Mouse (Mus musculus) kidney, postnatal 25 days (tissue): ENCODE data around the gene Prss22.

Source experiments
- DNase-seq, 2 experiments: peaks; one replicate each; pipeline ENCODE4 v3.0.0; 2021; ENCODE audit warnings: mixed read lengths in 2 of 2

Prss22 gene

DNA sequence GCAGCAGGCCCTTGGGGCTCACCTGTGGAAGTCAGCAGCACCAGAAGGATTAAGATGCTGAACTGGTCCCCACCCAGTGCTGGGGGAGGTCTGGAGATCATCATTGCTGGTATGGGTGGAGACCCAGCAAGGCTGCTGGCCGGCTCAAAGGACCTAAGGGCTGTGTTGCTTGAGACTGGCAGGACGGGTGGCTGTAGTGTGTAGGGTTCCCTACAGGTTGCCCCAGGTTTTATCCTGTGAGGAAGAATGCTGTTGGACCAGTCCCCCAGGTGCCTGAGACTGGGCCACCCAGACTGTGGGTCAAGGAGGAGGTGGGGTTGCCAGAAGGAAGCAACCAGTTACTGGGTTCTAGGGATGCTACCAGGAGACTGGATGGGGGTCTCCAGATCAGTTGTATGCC is at the start of gene Prss22:
Prss22 (minus strand) TSS at position 200 of the 400 bp plus-strand sequence.
- DNase-seq: no peak

DNA sequence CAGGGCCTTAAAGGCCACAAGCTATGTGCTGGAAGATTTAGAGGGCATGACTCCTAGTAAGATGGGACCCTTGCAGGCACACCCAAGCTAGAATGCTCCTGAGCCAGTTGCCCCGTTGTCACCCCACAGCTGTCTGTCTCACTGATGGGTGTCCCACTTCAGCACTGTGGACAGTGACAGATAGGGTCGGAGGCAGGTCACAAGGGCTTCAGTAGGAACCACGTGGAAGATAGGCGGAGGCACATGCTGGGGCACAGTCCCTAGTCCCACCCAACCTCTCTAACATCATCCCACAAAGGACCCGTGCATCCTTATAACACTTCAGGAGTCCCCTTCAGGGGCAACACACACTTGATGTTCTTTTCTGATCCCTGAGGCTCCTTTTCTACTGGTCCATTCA is 48.1 kb upstream of the Prss22 start:
- DNase-seq: no peak

DNA sequence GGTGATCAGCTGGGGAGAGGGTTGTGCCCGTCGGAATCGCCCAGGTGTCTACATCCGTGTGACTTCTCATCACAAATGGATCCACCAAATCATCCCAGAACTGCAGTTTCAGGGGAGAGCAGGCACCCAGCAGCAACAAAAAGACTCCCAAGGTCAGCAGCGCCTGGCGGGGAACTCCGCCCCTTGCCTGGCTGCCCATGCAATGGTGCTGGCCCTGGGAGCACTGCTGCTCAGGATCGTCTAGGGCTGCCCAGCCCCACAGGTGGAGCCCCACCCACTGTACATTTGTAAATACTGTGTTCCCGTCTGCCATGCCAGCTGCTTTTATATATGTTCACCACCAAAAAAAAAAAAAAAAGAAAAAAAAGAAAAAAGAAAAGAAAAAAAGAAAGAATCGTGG is 47.7 kb upstream of the Prss22 start:
- no peak for DNase-seq

DNA sequence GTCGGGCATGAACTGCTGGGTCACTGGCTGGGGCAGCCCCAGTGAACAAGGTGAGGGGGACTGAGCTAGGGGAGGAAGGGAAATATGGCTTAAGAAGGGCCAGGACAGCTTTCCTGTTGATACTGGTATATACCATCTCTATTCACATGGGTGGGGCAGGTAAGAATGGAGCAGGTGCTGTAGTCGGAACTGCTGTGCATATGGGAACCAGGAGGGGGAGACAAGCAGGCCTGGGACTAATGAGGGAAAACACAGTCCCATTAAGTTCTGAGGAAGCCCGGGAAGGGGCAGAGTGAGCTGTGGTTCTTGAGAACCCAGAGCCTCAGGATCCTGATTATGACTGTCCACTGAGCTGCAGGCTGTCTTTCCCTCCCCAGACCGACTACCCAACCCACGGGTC is 46.6 kb upstream of the Prss22 start:
- no peak for DNase-seq

DNA sequence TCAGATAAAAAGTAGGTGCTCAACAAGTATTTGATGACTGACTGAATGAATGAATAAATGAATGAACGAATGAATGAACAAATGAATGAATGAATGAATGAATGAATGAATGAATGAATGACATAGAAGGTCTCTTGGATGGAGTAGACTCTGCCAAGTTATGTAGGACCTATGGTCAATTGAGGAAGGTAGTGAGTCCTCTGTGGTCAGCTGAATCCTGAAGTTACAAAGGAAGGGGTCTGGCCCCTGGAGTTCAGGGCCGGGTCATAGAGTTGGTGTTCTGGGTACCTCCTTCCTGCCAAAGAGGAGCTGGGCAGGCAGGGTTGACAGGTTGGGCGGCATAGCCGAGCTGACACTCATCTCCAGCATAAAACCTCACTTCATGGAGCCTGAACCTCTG is 39.9 kb upstream of the Prss22 start, which contains the start of gene Prss27:
Prss27 (plus strand) TSS at position 301 of the 400 bp plus-strand sequence.
- DNase-seq: no peak

DNA sequence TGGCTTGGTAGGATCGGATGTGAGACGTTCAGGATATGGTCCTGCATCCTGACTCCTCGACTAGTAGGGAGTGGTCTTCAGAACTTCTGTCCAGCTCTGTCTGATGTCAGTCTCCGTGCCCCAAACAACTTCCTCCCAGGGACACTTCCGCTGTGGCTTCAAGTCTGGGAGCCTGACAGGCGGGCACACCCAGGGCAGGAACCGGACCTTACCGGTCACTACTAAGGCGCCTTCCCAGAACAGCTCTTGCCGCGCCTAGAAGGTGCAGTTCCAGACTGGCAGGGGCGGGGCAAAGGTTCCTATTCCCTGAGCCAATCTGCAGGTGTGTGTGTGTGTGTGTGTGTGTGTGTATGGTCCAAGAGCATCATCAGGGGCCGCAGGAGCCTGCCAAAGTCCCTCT is 39.5 kb upstream of the Prss22 start:
- DNase-seq: no peak

DNA sequence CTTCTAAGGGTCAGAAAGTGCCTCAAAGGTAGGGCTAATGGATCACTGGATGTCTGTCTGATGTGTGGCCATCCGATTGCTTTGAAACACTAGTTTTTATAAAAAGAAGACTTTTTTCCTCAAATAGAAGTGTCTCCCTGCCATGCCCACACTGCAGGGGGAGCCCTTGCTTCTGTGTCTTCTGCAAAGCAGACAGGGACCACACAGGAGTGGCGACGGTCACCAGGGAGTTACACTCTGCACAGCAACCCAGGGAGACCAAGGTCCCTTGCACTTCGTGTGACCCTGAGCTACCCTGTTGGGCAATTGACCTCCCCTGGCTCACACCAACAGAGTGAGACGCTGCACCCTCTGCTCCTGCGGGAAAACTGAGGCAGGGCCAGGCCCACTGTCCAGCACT is 39.1 kb upstream of the Prss22 start:
- DNase-seq: no peak

DNA sequence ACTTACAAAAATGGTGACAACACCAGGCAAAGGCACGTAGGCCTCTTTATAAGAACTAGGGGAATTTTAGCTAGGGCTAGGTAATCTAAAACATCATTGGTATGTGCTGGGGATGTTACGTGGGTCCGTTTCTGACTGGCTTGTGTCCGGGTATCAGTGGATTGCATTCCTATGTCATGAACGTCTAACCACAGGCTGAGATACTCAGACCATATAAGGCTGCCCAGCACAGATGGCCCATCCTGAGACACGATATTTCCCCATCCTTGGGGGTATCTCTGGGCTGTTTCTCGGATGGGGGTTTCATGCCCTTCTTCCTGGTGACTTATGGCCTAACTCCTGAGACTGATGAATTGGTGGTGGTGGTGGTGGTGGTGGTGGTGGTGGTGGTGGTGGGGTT is 37.2 kb upstream of the Prss22 start:
- no peak for DNase-seq

DNA sequence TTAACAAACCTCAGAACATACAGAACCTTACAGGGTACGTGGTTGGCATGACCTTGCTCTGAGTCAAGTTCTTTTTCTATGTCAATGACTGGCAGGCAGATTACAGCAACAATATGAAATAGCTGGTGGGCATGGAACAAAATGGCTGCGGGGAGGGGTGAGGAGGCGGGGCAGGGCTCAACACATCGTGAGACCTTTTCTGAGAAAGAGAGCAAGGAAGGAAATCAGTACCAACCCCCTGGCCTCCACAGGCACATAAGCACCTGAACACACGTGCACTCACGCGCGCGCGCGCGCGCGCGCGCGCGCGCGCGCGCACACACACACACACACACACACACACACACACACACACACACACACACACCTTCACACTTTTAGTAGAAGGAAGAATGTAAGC is 32.7 kb upstream of the Prss22 start:
- no peak for DNase-seq

DNA sequence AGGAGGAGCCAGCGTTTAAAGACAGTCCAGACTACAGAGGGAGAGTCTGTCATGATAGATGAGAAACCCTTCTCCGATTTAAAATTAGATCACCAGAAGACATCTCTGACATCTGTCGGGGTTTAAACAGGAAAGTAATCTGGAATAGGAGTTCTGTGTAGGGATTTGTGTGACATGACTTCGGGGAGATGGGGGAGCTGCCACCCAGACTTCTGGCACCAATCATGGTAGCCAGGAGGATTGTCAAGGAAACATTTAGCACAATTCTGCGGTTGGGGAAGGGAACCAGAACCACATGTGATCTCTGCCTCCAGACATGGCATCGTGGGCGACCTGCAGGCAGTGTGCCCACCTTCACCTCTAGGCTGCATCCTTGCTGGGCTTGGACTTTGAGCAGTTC is 31.6 kb upstream of the Prss22 start:
- DNase-seq: no peak

DNA sequence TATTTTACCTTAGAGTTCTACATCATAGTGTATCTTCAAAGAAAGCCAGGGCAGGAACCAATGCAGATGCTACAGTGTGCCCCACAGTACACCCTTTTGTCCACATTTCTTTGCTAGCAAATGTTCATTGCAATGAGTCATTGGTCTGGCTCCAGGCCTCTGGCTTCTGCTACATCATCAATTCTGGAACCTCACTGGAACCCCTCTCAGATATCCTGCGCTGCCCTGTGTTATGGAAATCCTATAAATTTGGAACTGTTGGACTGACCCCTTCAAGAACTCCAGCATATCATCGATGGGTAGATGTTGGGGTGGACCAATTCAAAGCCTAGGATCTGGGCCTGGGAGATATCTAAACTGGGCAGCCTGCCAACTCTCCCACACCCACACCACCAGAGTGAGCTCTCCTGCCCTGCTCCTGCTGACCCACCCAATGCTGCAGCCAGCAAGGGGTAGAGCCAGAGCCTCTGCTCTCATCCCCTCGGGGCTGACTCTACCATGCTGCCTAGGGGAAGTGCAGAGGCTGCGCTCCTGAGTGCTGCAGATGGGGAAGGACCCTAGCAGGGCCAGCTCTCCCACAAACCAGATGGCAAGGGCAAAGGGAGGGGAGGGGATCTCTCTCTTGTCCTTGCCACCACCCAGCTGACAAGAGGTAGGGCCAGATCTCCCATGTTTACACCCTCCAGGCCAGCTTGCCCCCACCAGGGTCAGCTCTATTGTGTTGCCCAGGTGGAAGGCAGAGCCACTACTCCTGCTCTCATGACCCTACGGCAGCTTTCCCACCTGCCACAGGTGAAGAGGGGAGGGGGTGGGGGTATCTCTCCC is 23.7 kb upstream of the Prss22 start:
- no peak for DNase-seq

DNA sequence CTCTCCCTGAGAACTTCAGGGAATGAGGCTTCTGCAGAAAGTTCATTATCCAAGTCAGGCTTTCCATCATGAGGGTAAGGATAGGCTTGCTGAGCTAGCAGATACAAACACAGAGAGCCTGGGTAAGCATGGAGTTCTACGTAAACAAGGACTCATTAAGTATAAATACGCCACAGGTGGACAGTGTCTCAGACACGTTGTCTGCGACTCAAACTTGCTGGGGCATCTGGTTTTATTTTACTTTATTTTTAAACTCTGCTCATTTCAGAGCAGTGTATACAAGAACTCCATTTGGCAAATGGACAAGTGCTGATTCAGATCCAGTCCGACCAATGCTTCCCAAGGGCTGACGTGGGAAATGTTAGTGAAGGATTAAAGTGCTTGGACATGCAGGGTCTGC is 22.8 kb upstream of the Prss22 start:
- DNase-seq: no peak

DNA sequence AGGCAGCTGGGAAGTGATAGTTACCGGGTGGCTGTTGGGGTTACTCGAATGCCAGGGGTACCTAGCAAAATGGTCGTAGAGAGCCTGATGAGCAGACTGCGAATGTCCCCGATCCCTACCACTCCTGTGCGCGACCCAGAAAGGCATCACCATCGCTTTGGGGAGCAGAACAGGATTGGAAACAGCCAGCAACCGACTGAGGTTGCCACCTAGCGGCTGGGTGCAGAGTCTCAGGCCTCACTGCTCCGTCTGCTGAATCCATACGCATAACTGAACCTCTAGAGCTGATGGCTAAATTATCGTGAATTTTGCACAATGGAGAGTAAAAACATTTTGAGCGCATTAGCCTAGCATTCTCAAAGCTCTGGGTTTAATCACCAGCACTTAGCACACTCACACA is 17.8 kb upstream of the Prss22 start:
- DNase-seq: peak in 1 of 2 experiments; percentile 32

DNA sequence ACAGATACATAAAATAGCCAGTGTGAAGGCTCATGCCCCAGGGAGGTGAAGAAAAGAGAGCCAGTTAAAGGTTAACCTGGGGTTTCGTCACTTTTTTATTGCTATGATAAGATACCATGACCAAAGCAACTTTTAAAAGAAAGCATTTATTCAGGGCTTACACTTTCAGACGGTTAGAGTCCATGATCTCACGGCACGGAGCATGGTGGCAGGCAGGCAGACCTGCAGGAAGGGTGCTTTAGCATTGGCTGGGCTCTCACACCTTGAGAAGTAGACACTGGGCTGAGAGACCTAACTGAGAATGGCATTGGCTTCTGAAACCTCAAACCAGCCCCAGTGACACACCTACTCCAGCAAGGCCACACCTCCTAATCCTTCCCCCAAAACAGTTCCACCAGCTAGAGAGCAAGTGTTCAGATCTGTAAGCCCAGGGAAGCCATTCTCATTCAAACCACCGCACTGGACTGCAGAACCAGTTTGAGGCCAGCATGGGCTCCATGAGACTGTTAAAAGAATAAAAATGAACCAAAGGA is 16.6 kb upstream of the Prss22 start:
- no peak for DNase-seq

DNA sequence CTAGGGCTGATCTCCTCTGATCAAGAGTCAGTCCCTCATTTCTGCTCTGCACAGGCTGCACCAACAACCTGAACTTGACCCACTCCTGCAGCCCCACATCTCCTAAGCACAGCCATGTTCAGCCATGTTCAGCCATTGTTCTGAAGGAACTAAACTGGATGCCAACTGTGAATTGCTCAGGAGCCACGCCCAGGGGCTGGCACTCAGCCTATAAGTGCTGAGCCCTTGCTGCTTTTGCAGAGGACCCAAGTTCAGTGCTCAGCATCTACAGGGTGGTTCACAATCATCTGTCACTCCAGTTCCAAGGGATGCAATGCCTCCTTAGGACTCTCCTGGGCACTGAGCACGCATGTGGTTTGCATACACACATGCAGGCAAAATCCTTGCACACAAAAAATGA is 15.0 kb upstream of the Prss22 start:
- no peak for DNase-seq

DNA sequence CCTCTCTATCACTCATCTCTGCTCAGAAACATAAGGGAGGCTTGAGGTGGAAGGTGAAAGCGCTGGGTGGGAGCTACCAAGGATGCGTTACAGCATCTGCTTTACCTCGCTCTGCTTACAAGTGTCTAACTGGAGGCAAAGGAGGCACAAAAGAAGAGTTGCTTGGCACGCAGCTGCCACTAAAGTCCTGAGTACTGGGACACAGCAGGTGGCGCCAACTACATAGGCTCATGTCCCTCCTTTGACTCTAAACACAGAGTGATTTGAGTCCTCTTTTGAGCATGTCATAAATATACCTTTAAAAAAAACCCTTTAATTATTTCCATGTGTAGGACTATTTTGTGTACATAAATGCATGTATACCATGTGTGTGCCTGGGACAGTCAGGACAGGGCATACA is 11.7 kb upstream of the Prss22 start:
- DNase-seq: peak in 1 of 2 experiments; percentile 20

DNA sequence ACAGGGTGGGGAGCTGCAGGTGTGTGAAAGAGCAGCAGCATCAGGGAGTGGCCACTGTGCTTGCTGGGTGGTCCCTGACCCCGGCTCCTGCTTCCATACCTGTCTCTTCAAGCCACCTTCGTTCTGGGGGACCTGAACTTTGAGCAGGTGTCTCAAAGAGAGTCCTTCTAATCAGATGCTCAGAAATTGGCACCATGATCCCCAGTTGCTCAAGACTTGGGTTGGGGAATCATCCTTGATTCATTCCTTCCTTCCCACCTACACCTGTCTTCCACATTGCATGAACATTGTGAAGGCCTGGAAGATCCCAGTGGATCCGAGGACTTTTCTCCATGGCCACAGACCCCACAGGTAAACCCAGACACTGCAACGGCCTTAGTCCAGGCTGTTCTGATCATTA is 10.2 kb upstream of the Prss22 start:
- no peak for DNase-seq

DNA sequence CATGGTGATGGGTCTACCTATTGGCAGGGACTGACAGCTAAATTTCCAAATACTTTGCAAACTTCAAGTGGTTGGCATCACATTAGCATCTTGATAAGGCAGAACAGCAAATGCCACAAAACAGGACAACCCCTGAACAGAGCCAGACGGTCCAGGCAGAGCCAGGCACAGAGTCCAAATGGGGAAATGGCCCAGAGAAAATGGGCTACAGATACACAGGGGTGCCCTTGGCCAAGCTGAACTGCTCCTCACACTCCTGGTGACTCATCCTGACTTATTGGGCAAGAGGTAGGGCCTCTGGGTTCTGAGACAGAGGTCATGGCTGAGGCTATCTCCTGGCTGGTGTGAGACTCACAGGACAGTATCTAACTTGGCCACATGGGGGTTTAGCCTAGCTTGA is 9.5 kb upstream of the Prss22 start:
- no peak for DNase-seq

DNA sequence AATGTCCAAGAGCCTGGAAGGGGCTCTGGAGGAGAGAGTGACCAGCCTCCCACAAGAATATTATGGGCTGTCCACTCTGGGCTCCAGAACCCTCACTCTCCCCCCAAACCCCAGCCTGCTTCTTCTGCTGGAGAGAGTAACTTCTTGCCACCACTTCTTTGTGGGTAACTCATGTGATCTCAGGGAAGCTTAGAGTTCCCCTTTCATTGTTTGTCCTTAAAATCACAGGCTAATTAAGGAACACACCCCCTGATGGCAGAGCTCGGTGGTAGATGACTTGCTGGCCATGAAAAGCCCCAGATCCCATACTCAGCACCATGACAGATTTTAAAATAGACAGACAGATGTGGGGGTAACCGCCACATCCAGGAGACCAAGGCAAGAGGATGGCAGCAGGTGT is 9.0 kb upstream of the Prss22 start:
- no peak for DNase-seq

DNA sequence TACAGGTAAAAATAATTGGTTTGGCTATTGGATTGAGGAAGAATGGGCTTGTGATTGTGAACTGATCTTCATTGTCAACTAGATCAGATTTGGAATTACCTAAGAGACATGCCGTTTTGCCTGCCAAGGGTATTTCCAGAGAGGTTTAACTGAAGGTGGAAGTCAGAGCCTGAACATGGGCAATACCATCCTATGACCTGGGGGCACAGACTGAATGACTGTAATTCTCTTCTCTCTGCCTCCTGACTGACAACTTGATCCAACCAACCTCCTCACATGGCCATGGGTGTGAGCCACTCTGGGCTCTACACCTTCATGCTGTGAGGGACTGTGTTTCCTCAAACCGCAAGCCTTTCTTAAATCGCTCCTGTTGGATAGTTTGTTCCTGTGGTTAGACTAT is 7.1 kb upstream of the Prss22 start:
- no peak for DNase-seq

DNA sequence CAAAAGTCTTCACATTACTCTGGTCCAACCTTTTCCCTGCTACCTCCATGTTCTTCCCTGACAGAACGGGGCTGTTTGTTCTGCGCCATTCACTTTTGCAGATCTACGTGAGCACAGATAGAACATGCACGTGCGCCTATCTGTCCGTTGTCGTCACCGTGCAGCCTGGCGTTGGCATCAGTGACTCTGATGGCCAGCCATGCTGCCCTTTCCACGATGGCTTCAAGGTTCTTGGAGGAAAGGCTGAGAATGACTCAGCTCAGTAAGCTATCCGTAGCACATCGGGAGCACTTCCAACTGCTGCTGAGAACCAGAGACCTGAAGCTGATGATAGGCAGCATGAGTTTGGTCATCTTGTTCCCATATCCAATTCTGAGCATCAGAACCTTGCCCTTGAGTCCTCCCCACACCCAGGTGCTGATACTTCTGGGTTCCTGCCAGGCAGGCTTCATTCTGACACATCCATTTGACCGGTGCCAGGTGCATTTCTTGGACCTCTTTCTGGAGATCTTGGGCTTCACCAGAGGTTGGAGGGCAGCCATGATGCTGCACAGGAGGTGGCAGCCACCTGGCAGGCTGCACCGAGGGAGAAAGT is 6.3 kb upstream of the Prss22 start:
- DNase-seq: no peak

DNA sequence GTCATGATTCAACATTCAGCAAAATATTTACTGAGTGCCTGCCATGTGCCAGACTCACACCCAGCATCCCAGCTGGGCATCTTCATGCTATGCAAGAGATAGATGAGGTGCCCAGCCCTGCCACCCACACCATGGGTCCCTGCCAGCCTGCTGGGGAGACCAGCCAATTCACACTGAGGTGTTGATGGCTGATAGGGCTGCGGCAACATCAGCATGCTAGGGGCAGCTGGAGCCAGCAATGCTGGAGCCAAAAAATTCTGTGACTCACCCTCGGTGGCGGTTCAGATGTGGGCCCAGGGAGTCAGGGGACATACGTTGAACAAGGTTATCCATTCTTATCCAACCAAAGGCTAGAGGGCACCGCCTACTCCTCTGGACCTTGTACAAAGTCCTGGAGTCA is 2.5 kb upstream of the Prss22 start:
- DNase-seq: no peak

DNA sequence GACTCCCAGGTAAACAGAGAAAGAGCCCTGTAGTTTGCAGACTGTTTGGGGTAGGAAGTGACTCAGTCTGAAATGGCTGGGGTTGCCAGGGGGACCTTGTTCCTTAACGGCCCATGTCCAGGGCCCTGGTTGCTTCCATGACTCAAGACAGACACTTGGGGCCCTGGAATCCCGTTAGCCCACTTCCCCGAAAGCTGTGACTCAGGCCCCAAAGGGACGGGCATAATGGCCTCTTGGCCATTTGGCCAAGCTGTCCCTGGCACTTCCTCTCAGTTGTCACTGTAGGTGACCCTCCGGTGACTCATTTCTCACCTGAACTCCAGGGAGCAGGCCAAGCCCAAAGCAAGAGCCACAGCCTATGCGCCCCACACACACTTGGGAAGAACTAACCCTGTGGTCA is 483 bp upstream of the Prss22 start:
- no peak for DNase-seq

DNA sequence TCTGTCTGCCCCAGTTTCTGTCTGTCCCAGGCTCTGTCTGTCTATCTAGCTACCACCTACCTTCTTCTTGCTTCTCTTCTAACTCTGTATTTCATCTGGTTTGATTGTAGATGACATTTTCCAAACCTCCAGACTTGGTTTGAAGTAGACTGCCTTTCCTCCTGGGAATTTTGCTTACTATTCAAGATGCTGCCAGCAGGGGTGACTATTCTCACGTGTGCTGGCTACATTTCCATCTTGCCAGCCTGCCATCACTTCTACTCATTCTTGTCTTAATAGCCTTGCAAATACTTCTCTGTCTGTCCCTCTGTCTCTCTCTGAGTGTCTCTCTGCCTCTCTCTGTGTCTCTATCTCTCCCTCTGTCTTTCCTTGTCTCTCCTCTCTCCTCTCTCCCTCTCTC is 2.5 kb downstream of the Prss22 start:
- no peak for DNase-seq

DNA sequence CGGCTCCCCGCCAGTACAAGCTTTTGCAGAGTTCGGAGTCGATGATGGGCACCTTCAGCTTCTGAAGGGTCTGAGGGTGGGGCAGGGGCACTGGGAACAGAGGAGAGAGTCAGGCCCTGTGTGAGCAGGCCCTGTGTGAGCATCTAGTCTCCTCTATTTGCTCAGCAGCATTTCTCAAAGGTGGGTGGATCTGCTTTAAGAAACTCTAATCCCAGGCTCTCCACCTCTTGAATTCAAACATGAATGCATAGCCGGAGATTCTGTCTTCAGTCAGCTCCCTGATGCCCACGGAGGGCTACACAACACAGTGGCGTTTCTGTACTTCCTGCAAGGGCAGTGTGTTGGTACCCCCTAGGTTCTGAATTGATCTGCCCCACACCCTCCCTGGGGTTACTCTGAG is 3.2 kb downstream of the Prss22 start:
- DNase-seq: no peak
